Mouse (Mus musculus) MEL (cell line): ENCODE data around the gene Tifa.

Experiments
- CTCF ChIP-seq, 3 experiments: IDR thresholded peaks in 2 of 3; conservative IDR thresholded peaks in 1 of 3; 2 replicates each; pipeline ENCODE4 v1.5.1; 2011 to 2012; ENCODE audit warnings: low read length in 3 of 3, low read depth in 2 of 3, mild to moderate bottlenecking in 2 of 3, improper control_type of control experiment in 1 of 3, inconsistent platforms in 1 of 3, mixed read lengths in 1 of 3, moderate library complexity in 1 of 3; ENCODE audit not compliant: control insufficient read depth in 1 of 3, insufficient read depth in 1 of 3, poor library complexity in 1 of 3, severe bottlenecking in 1 of 3
- EP300 ChIP-seq, 2 experiments: IDR thresholded peaks; 2 replicates each; pipeline ENCODE4 v1.6.1; 2011; ENCODE audit warnings: improper control_type of control experiment in 2 of 2, low read length in 2 of 2, low read depth in 1 of 2, mild to moderate bottlenecking in 1 of 2
- MAFK ChIP-seq: IDR thresholded peaks from 2 replicates; pipeline ENCODE4 v1.6.1; 2011; ENCODE audit warnings: low read depth, mild to moderate bottlenecking, low read length, improper control_type of control experiment, borderline replicate concordance
- MAX ChIP-seq: IDR thresholded peaks from 2 replicates; pipeline ENCODE4 v1.6.1; 2011; ENCODE audit warnings: low read length, improper control_type of control experiment
- POLR2A ChIP-seq, 2 experiments: IDR thresholded peaks; 2 replicates each; pipeline ENCODE4 v1.6.1; 2011 to 2012; ENCODE audit warnings: low read length in 2 of 2, mild to moderate bottlenecking in 2 of 2, control low read depth in 1 of 2, improper control_type of control experiment in 1 of 2, low read depth in 1 of 2, moderate library complexity in 1 of 2; ENCODE audit not compliant: control insufficient read depth in 1 of 2, insufficient read depth in 1 of 2, poor library complexity in 1 of 2

GRCm38 (mm10) chr3:127791595-127792561 is 2.3 kb downstream of the Tifa start:
- TF ChIP-seq POLR2A (IDR thresholded peaks at IDR 0.05; ENCODE audit: control insufficient read depth in 1 of 2, insufficient read depth in 1 of 2, low read depth in 1 of 2, low read length in 2 of 2, poor library complexity in 1 of 2), result peak in 1 of 2 experiments; percentile 48; a peak in 2 of 4 replicates
- peak; percentile 40; the same call in 1 of the 2 replicates for TF ChIP-seq MAX
- TF ChIP-seq CTCF (IDR thresholded peaks at IDR 0.05 in 2 of 3, conservative IDR thresholded peaks at IDR 0.05 in 1 of 3; ENCODE audit: control insufficient read depth in 1 of 3, insufficient read depth in 1 of 3, low read depth in 2 of 3, low read length in 3 of 3, poor library complexity in 1 of 3, severe bottlenecking in 1 of 3), result no peak; a peak in 1 of 6 replicates
- 0 out of 2 replicates have a peak, but pooled peaks have one; percentile 45 for TF ChIP-seq MAFK
- TF ChIP-seq EP300 (IDR thresholded peaks at IDR 0.05; ENCODE audit: low read depth in 1 of 2, low read length in 2 of 2), result peak; percentile 89 to 90
